Mouse (Mus musculus): Measurements from ENCODE around the gene Gnat3. TPM values are rescaled to one million over a fixed set of nuclear protein-coding genes. Genes with fewer than 3 reads are reported as not detected.

Gene Gnat3
- polyA plus RNA-seq, 1 experiment: not detected

DNA sequence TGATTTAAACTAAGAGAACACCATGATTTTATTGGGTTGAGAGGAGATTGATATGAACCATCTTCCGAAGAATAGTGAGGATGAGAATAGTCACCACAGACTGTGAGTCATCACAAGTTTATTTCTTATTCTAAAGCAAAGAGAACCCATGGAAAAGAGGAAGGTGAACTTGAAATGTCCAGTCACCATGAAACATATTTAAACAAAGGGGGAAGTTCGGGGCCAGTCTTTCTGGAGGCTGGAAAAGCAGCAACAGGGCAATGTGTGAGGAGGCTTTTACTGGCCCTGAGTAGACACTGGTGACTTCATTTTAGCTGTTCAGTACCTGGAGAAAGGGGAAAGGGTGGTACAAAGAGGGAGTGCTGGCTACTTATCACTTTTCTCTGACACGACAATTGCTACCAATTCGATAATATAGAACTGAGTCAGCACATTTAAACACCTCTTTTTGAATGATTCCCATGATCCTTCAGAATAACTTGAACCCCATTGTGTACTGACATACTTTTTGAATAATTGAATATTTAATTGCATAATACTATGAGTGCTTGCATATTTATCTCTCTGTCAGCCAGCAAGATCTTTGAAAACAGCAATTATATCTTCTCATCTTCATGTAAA, 52.0 kb downstream of the Gnat3 start:
- 52% methylated on average over 4 of the region's 4 CpGs for WGBS
- H3K36me3 ChIP-seq (ENCODE audit: control insufficient read depth, insufficient read depth, low read length): no peaks in the 10 kb centered on the region
- H3K4me3 ChIP-seq (ENCODE audit: extremely low read depth, insufficient read depth, insufficient read length): no peak overlapping the region
- H3K27ac ChIP-seq (ENCODE audit: insufficient read depth, low read length): no peak overlapping the region
- H3K4me1 ChIP-seq (ENCODE audit: control insufficient read depth, insufficient read depth, insufficient read length): no peaks in the 10 kb centered on the region; the same call in 1 of the 2 replicates
- no peak for TF ChIP-seq CTCF (IDR thresholded peaks at IDR 0.05; ENCODE audit: extremely low read depth, insufficient read depth, insufficient read length, insufficient replicate concordance)
- TF ChIP-seq POLR2A (IDR thresholded peaks at IDR 0.05; ENCODE audit: low read depth, low read length): no peak
- no peak for DNase-seq (ENCODE audit: low read depth in 1 of 2, low spot score in 2 of 2)
- H3K27me3 ChIP-seq (ENCODE audit: control insufficient read depth, insufficient read depth, low read length): no peaks in the 10 kb centered on the region

DNA sequence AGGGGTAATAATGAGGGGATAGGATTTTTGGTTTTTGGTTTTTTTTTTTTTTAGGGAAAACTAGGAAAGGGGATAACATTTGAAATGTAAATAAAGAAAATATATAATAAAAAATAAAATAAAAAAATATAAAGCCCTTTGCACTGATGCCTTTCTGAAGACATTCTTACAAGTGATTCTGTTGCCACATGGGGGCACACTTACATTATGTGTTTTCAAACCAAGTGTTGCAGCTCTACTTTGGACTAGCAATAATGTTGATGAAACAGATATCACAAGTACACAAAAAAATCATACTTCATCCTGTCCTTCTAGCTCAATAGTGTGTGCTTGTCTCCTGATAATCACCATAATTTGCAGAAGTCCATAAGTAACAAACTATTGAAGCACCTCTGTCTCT, 61.0 kb downstream of the Gnat3 start:
- Histone ChIP-seq H3K27me3 (ENCODE audit: control insufficient read depth, insufficient read depth, low read length) (no peaks in the 10 kb centered on the region; the same call in 1 of the 2 replicates), H3K4me3 (ENCODE audit: extremely low read depth, insufficient read depth, insufficient read length) (no peak overlapping the region), H3K27ac (ENCODE audit: insufficient read depth, low read length) (no peak overlapping the region), H3K36me3 (ENCODE audit: control insufficient read depth, insufficient read depth, low read length) (no peaks in the 10 kb centered on the region), H3K4me1 (ENCODE audit: control insufficient read depth, insufficient read depth, insufficient read length) (no peaks in the 10 kb centered on the region)
- no peak for DNase-seq (ENCODE audit: low read depth in 1 of 2, low spot score in 2 of 2)
- TF ChIP-seq CTCF (IDR thresholded peaks at IDR 0.05; ENCODE audit: extremely low read depth, insufficient read depth, insufficient read length, insufficient replicate concordance) (no peak), POLR2A (IDR thresholded peaks at IDR 0.05; ENCODE audit: low read depth, low read length) (no peak)

GRCm38 (mm10) chr5:18027531-18027930, 65.2 kb downstream of the Gnat3 start:
- TF ChIP-seq POLR2A (IDR thresholded peaks at IDR 0.05; ENCODE audit: low read depth, low read length) (no peak), CTCF (IDR thresholded peaks at IDR 0.05; ENCODE audit: extremely low read depth, insufficient read depth, insufficient read length, insufficient replicate concordance) (no peak)
- H3K36me3 ChIP-seq (ENCODE audit: control insufficient read depth, insufficient read depth, low read length): no peaks in the 10 kb centered on the region
- no peak for DNase-seq (ENCODE audit: low read depth in 1 of 2, low spot score in 2 of 2)

DNA sequence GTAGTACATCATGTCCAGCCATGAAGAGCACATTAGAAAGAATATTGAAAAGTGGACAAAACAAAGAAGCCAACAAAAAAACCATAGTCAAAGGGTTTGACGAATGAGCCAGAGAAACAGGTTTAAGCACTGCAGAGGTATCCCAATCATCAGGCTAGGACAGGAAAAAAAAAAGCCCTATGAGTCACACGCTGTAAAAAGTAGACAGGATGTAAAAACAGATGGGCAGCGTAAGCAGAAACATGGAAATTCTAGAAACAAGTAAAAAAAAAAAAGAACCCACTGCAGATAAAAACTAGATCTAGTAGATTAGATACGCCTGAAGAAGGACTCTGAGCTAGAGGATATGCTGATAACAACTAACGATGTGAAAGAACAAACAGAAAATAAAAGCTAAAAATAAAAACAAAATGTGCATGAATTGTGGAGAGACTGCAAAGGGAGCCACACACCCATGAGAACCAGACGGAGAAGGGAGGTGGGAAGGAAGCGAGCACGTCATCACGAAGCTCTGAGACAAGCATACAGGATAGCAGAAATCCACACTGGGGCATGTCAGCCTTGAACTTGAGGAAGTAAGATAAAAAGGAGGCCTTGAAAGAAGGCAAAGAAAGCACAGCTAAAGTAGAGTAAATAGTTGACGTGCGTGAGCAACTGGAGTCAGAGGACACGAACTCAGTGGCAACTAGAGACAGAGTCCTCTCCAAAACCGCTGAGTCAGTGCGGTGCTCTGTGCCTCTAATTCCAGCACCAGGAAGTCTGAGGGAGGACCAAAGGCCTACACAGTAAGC, 73.7 kb downstream of the Gnat3 start:
- H3K27ac ChIP-seq (ENCODE audit: insufficient read depth, low read length): no peak overlapping the region
- no peak for TF ChIP-seq CTCF (IDR thresholded peaks at IDR 0.05; ENCODE audit: extremely low read depth, insufficient read depth, insufficient read length, insufficient replicate concordance)
- no peak for TF ChIP-seq POLR2A (IDR thresholded peaks at IDR 0.05; ENCODE audit: low read depth, low read length)
- H3K4me3 ChIP-seq (ENCODE audit: extremely low read depth, insufficient read depth, insufficient read length): no peak overlapping the region
- no peaks in the 10 kb centered on the region for H3K4me1 ChIP-seq (ENCODE audit: control insufficient read depth, insufficient read depth, insufficient read length)
- H3K36me3 ChIP-seq (ENCODE audit: control insufficient read depth, insufficient read depth, low read length): no peaks in the 10 kb centered on the region
- WGBS: 62% methylated on average over 14 of the region's 14 CpGs
- no peak for DNase-seq (ENCODE audit: low read depth in 1 of 2, low spot score in 2 of 2)
- no peaks in the 10 kb centered on the region for H3K27me3 ChIP-seq (ENCODE audit: control insufficient read depth, insufficient read depth, low read length)

More at GRCm38 (mm10) chr5:18027531-18027930, 65.2 kb downstream of the Gnat3 start:
- H3K4me3 ChIP-seq (ENCODE audit: extremely low read depth, insufficient read depth, insufficient read length): no peak overlapping the region
- H3K4me1 ChIP-seq (ENCODE audit: control insufficient read depth, insufficient read depth, insufficient read length): no peaks in the 10 kb centered on the region
- 95% methylated on average over 3 of the region's 3 CpGs for WGBS
- H3K27me3 ChIP-seq (ENCODE audit: control insufficient read depth, insufficient read depth, low read length): no peaks in the 10 kb centered on the region; the same call in 1 of the 2 replicates
- H3K27ac ChIP-seq (ENCODE audit: insufficient read depth, low read length): no peak overlapping the region

DNA sequence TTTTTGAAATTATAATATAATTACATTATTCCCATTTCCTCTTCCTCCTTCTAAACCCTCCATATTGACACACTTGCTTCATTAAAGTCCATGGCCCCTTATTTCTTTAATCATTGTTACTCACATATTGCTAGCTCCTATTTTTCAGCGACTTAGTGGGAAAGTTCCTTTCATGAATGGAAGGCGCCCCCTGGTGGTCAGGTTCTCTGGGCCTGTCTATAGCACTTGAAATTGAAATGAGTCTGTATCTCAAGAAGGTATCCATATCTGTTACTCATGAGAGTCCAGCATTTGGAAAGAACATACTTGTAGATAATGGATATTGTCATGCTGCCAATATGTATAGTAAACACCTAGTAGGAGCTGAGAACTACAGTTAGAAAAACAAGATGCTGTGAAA, 80.7 kb downstream of the Gnat3 start:
- peak; percentile 55; the same call in 1 of the 2 replicates for TF ChIP-seq CTCF (IDR thresholded peaks at IDR 0.05; ENCODE audit: extremely low read depth, insufficient read depth, insufficient read length, insufficient replicate concordance)
- no peak for TF ChIP-seq POLR2A (IDR thresholded peaks at IDR 0.05; ENCODE audit: low read depth, low read length)
- H3K27ac ChIP-seq (ENCODE audit: insufficient read depth, low read length): no peak overlapping the region
- no peaks in the 10 kb centered on the region for H3K27me3 ChIP-seq (ENCODE audit: control insufficient read depth, insufficient read depth, low read length)
- WGBS: 2% methylated on average over 2 of the region's 2 CpGs
- DNase-seq (ENCODE audit: low read depth in 1 of 2, low spot score in 2 of 2): peak; percentile 35 to 61
- no peak overlapping the region for H3K4me3 ChIP-seq (ENCODE audit: extremely low read depth, insufficient read depth, insufficient read length)
- no peaks in the 10 kb centered on the region for H3K4me1 ChIP-seq (ENCODE audit: control insufficient read depth, insufficient read depth, insufficient read length)
- no peaks in the 10 kb centered on the region for H3K36me3 ChIP-seq (ENCODE audit: control insufficient read depth, insufficient read depth, low read length)

- H3K27ac ChIP-seq (ENCODE audit: insufficient read depth, low read length): no peak overlapping the region
- no peaks in the 10 kb centered on the region for H3K4me1 ChIP-seq (ENCODE audit: control insufficient read depth, insufficient read depth, insufficient read length)
- DNase-seq (ENCODE audit: low read depth in 1 of 2, low spot score in 2 of 2): no peak
- H3K27me3 ChIP-seq (ENCODE audit: control insufficient read depth, insufficient read depth, low read length): no peaks in the 10 kb centered on the region
- no peak for TF ChIP-seq CTCF (IDR thresholded peaks at IDR 0.05; ENCODE audit: extremely low read depth, insufficient read depth, insufficient read length, insufficient replicate concordance)
- TF ChIP-seq POLR2A (IDR thresholded peaks at IDR 0.05; ENCODE audit: low read depth, low read length): no peak
- no peak overlapping the region for H3K4me3 ChIP-seq (ENCODE audit: extremely low read depth, insufficient read depth, insufficient read length)
- WGBS: 94% methylated on average over 1 of the region's 1 CpGs
- no peaks in the 10 kb centered on the region for H3K36me3 ChIP-seq (ENCODE audit: control insufficient read depth, insufficient read depth, low read length)
Measured at GRCm38 (mm10) chr5:18048841-18049240, 86.5 kb downstream of the Gnat3 start.

- Histone ChIP-seq H3K36me3 (ENCODE audit: control insufficient read depth, insufficient read depth, low read length) (no peaks in the 10 kb centered on the region), H3K4me3 (ENCODE audit: extremely low read depth, insufficient read depth, insufficient read length) (no peak overlapping the region), H3K27me3 (ENCODE audit: control insufficient read depth, insufficient read depth, low read length) (no peaks in the 10 kb centered on the region), H3K27ac (ENCODE audit: insufficient read depth, low read length) (no peak overlapping the region), H3K4me1 (ENCODE audit: control insufficient read depth, insufficient read depth, insufficient read length) (no peaks in the 10 kb centered on the region)
- 76% methylated on average over 2 of the region's 2 CpGs for WGBS
- TF ChIP-seq POLR2A (IDR thresholded peaks at IDR 0.05; ENCODE audit: low read depth, low read length) (no peak), CTCF (IDR thresholded peaks at IDR 0.05; ENCODE audit: extremely low read depth, insufficient read depth, insufficient read length, insufficient replicate concordance) (no peak)
- DNase-seq (ENCODE audit: low read depth in 1 of 2, low spot score in 2 of 2): no peak
Measured at GRCm38 (mm10) chr5:18055323-18055722, 93.0 kb downstream of the Gnat3 start.

Other genes starting within 250 kb of the Gnat3 start
- 10.4 and 14.3 TPM in 2 replicates for gene Cd36, start 73.7 kb upstream of the Gnat3 start, polyA plus RNA-seq (2012; rRNA removed)

Data from spleen, adult 2 months (tissue).